Mouse (Mus musculus) layer of hippocampus, adult 9-10 months (tissue): Measurements from ENCODE around the gene Rps27l.
A peak's percentile ranks its signal among the peaks of the same experiment; 100 is the strongest.
"Not testable (repeated sequence)": the region's sequence is repeated elsewhere in the genome, so short reads cannot be mapped to it uniquely, and the experiment has no call there.

Experiments
- DNase-seq: peaks from one replicate; pipeline ENCODE4 v3.0.0; 2022; ENCODE audit warnings: low spot score

Rps27l gene

GRCm38 (mm10) chr9:66945647-66946641, at the start of gene Rps27l:
Gene Rps27l (plus strand): TSS chr9:66946086.
- peak; percentile 76 for DNase-seq

GRCm38 (mm10) chr9:66896951-66897350, 48.9 kb upstream of the Rps27l start:
- no peak for DNase-seq

GRCm38 (mm10) chr9:66897851-66898250, 48.0 kb upstream of the Rps27l start:
- DNase-seq = no peak

- no peak for DNase-seq
Observed at GRCm38 (mm10) chr9:66899072-66899471, 46.8 kb upstream of the Rps27l start.

- no peak for DNase-seq
Observed at GRCm38 (mm10) chr9:66899526-66899925, 46.4 kb upstream of the Rps27l start.

- DNase-seq = no peak
Observed at GRCm38 (mm10) chr9:66905990-66906389, 39.9 kb upstream of the Rps27l start.

GRCm38 (mm10) chr9:66907126-66907525, 38.8 kb upstream of the Rps27l start:
- no peak for DNase-seq

- no peak for DNase-seq
Observed at GRCm38 (mm10) chr9:66907746-66908397, 38.0 kb upstream of the Rps27l start.

GRCm38 (mm10) chr9:66909922-66910321, 36.0 kb upstream of the Rps27l start:
- DNase-seq = no peak

GRCm38 (mm10) chr9:66910677-66911076, 35.2 kb upstream of the Rps27l start:
- no peak for DNase-seq

GRCm38 (mm10) chr9:66912304-66912703, 33.6 kb upstream of the Rps27l start:
- no peak for DNase-seq

GRCm38 (mm10) chr9:66913254-66913934, 32.5 kb upstream of the Rps27l start:
- DNase-seq = not testable (repeated sequence)

- DNase-seq = no peak
Observed at GRCm38 (mm10) chr9:66914540-66914939, 31.3 kb upstream of the Rps27l start.

- DNase-seq = no peak
Observed at GRCm38 (mm10) chr9:66915401-66915800, 30.5 kb upstream of the Rps27l start.

- DNase-seq = no peak
Observed at GRCm38 (mm10) chr9:66915869-66916785, 29.8 kb upstream of the Rps27l start.

GRCm38 (mm10) chr9:66917216-66917891, 28.5 kb upstream of the Rps27l start:
- no peak for DNase-seq

- no peak for DNase-seq
Observed at GRCm38 (mm10) chr9:66917892-66918255, 28.0 kb upstream of the Rps27l start.

GRCm38 (mm10) chr9:66918672-66919330, 27.1 kb upstream of the Rps27l start:
- no peak for DNase-seq

- DNase-seq = peak; percentile 88
Observed at GRCm38 (mm10) chr9:66919382-66919971, 26.4 kb upstream of the Rps27l start, which contains the start of gene Rab8b. Gene Rab8b (minus strand): TSS chr9:66919687.

- no peak for DNase-seq
Observed at GRCm38 (mm10) chr9:66919981-66920380, 25.9 kb upstream of the Rps27l start.
